Mouse (Mus musculus) lung, postnatal 0 days (tissue): ENCODE data around the gene Fam71e2. TPM values are rescaled to one million over a fixed set of nuclear protein-coding genes. Genes with fewer than 3 reads are reported as not detected.
A peak's percentile ranks its signal among the peaks of the same experiment; 100 is the strongest.

Experiments used
- ATAC-seq: fragments of 200-750 bp; cut with Nextera tagmentation; 2 replicates; pipeline ENCODE4 v1.8.0; 2017; ENCODE audit warnings: moderate library complexity
- DNase-seq: peaks from one replicate; pipeline ENCODE4 v3.0.0-alpha.2; 2016; ENCODE audit warnings: low spot score
- H3K27ac ChIP-seq: fragments of 300-500 bp; sonication (generic); 2 replicates; pipeline ENCODE4 v1.5.1; 2014; ENCODE audit warnings: antibody characterized with exemption, mild to moderate bottlenecking, low read length, mixed read lengths
- H3K27me3 ChIP-seq: fragments of 300-500 bp; sonication (generic); replicated peaks from 2 replicates; pipeline ENCODE4 v1.6.1; 2014; ENCODE audit warnings: low read length, mixed read lengths; ENCODE audit not compliant: insufficient read depth
- H3K36me3 ChIP-seq: fragments of 300-500 bp; sonication (generic); 2 replicates; pipeline ENCODE4 v1.6.1; 2014; ENCODE audit warnings: low read length, mixed read lengths; ENCODE audit not compliant: insufficient read depth
- H3K4me1 ChIP-seq: fragments of 300-500 bp; sonication (generic); 2 replicates; pipeline ENCODE4 v1.6.1; 2014; ENCODE audit warnings: antibody characterized with exemption, low read depth, low read length, mixed read lengths; ENCODE audit not compliant: insufficient read depth
- H3K4me2 ChIP-seq: fragments of 300-500 bp; sonication (generic); replicated peaks from 2 replicates; pipeline ENCODE4 v1.6.1; 2014; ENCODE audit warnings: low read depth, mild to moderate bottlenecking, low read length, moderate library complexity, mixed read lengths
- H3K4me3 ChIP-seq: fragments of 300-500 bp; sonication (generic); 2 replicates; pipeline ENCODE4 v1.5.1; 2014; ENCODE audit warnings: low read depth, low read length
- H3K9ac ChIP-seq: fragments of 300-500 bp; sonication (generic); replicated peaks from 2 replicates; pipeline ENCODE4 v1.6.1; 2014; ENCODE audit warnings: low read depth, mild to moderate bottlenecking
- H3K9me3 ChIP-seq: fragments of 300-500 bp; sonication (generic); 2 replicates; pipeline ENCODE4 v1.6.1; 2016; ENCODE audit warnings: low read length, mixed read lengths
- CTCF ChIP-seq: IDR thresholded peaks from 2 replicates; pipeline ENCODE4 v1.5.1; 2016; ENCODE audit warnings: antibody characterized with exemption, mild to moderate bottlenecking
- EP300 ChIP-seq: IDR thresholded peaks from 2 replicates; pipeline ENCODE4 v1.6.1; 2016; ENCODE audit warnings: antibody characterized with exemption, mild to moderate bottlenecking, control low read depth
- WGBS: fragments of 180-500 bp; shearing (Covaris S2); extraction: QIAGEN DNeasy Blood & Tissue Kit; methylation state at CpG from one replicate; pipeline ENCODE4 v1.1.7; 2014; 5-methylcytosine and 5-hydroxymethylcytosine counted together
- polyA plus RNA-seq: library from polyadenylated mRNA; unstranded; fragments of >200 nt; fragmentation: Nextera tagmentation; extraction: Ambion mirVana; gene quantifications from 2 replicates; pipeline ENCODE4 v1.2.1, GENCODE M21; 2015

Gene Fam71e2
- polyA plus RNA-seq, 1 experiment from 2014 or later, result not detected

- H3K9me3 ChIP-seq, result no peaks in the 10 kb centered on the region
- no peak overlapping the region for H3K4me3 ChIP-seq
- H3K4me2 ChIP-seq, result no peak overlapping the region
- H3K9ac ChIP-seq, result no peak overlapping the region
- no peaks in the 10 kb centered on the region for H3K27me3 ChIP-seq
- DNase-seq (peak; percentile 39), ATAC-seq (no peak)
- H3K4me1 ChIP-seq, result no peaks in the 10 kb centered on the region
- peak; percentile 75 for TF ChIP-seq CTCF
- TF ChIP-seq EP300, result no peak
- no peak overlapping the region for H3K27ac ChIP-seq
- 44% methylated on average over 18 of the region's 18 CpGs for WGBS
- no peaks in the 10 kb centered on the region for H3K36me3 ChIP-seq
These were observed 66.0 kb downstream of the Fam71e2 start for GRCm38 (mm10) chr7:4705098-4705497.

Other genes starting within 250 kb of the Fam71e2 start
- 81.3 and 95.6 TPM in 2 replicates for gene Tnni3, start 247.1 kb downstream of the Fam71e2 start, polyA plus RNA-seq
- gene Dnaaf3, start 238.8 kb downstream of the Fam71e2 start, polyA plus RNA-seq, result 3.3 and 3.4 TPM in 2 replicates
- 7.1 and 8.1 TPM in 2 replicates for gene Syt5, start 223.8 kb downstream of the Fam71e2 start, polyA plus RNA-seq
- gene Ptprh, start 167.3 kb downstream of the Fam71e2 start, polyA plus RNA-seq, result not detected in 2 replicates
- gene Tmem86b, start 139.9 kb downstream of the Fam71e2 start, polyA plus RNA-seq, result 0.90 and 0.91 TPM in 2 replicates
- 6.8 and 7.5 TPM in 2 replicates for gene Ppp6r1, start 112.3 kb downstream of the Fam71e2 start, polyA plus RNA-seq
- 49.7 and 54.4 TPM in 2 replicates for gene Hspbp1, start 86.2 kb downstream of the Fam71e2 start, polyA plus RNA-seq
- gene Brsk1, start 80.7 kb downstream of the Fam71e2 start, polyA plus RNA-seq, result 0.31 and 0.45 TPM in 2 replicates
- gene Tmem150b, start 46.1 kb downstream of the Fam71e2 start, polyA plus RNA-seq, result 0.25 and 0.35 TPM in 2 replicates
- 31.9 and 34.4 TPM in 2 replicates for gene Kmt5c, start 31.2 kb downstream of the Fam71e2 start, polyA plus RNA-seq
- gene Cox6b2, start 18.2 kb downstream of the Fam71e2 start, polyA plus RNA-seq, result 67.7 and 77.9 TPM in 2 replicates
- 0.29 and 0.64 TPM in 2 replicates for gene Il11, start 11.6 kb upstream of the Fam71e2 start, polyA plus RNA-seq
- 0.55 and 0.74 TPM in 2 replicates for gene Tmem190, start 11.6 kb upstream of the Fam71e2 start, polyA plus RNA-seq
- 39.2 and 45.4 TPM in 2 replicates for gene Tmem238, start 18.4 kb upstream of the Fam71e2 start, polyA plus RNA-seq
- 282 and 294 TPM in 2 replicates for gene Rpl28, start 21.6 kb upstream of the Fam71e2 start, polyA plus RNA-seq
- gene Ube2s, start 41.3 kb upstream of the Fam71e2 start, polyA plus RNA-seq, result 158 and 162 TPM in 2 replicates
- gene Shisa7, start 73.4 kb upstream of the Fam71e2 start, polyA plus RNA-seq, result 0.43 and 0.51 TPM in 2 replicates
- gene Isoc2b, start 99.0 kb upstream of the Fam71e2 start, polyA plus RNA-seq, result 12.7 and 16.1 TPM in 2 replicates
- gene Isoc2a, start 105.9 kb upstream of the Fam71e2 start, polyA plus RNA-seq, result 0.53 and 0.57 TPM in 2 replicates
- gene Gm36210, start 135.2 kb upstream of the Fam71e2 start, polyA plus RNA-seq, result not detected in 2 replicates
- gene Zfp628, start 143.9 kb upstream of the Fam71e2 start, polyA plus RNA-seq, result 2.7 TPM in 2 replicates
- gene Nat14, start 150.7 kb upstream of the Fam71e2 start, polyA plus RNA-seq, result 1.1 and 2.3 TPM in 2 replicates
- gene Ssc5d, start 154.5 kb upstream of the Fam71e2 start, polyA plus RNA-seq, result 1.4 and 1.7 TPM in 2 replicates
- 0.19 and 0.26 TPM in 2 replicates for gene Sbk2, start 193.1 kb upstream of the Fam71e2 start, polyA plus RNA-seq
- gene Sbk3, start 199.9 kb upstream of the Fam71e2 start, polyA plus RNA-seq, result 0.37 TPM in 2 replicates
- 29.7 and 30.6 TPM in 2 replicates for gene Zfp579, start 224.9 kb upstream of the Fam71e2 start, polyA plus RNA-seq
- gene Zfp524, start 243.1 kb upstream of the Fam71e2 start, polyA plus RNA-seq, result 22.4 and 24.6 TPM in 2 replicates
- 20.5 and 20.8 TPM in 2 replicates for gene Fiz1, start 243.4 kb upstream of the Fam71e2 start, polyA plus RNA-seq
- gene Gm44973, start 244.2 kb upstream of the Fam71e2 start, polyA plus RNA-seq, result 2.1 and 4.4 TPM in 2 replicates
- gene Zfp865, start 249.1 kb upstream of the Fam71e2 start, polyA plus RNA-seq, result 3.4 and 3.8 TPM in 2 replicates
- 0.42 and 1.2 TPM in 2 replicates for gene Ccdc106, start 249.3 kb upstream of the Fam71e2 start, polyA plus RNA-seq